Mouse (Mus musculus) midbrain, embryonic 12.5 days (tissue): ENCODE measurements at regions not wholly inside any gene's neighbourhood (a gene's known extent, or its start where the extent isn't known, plus 50 kb on each side); places are given as distances from the start of the nearest gene placed in this dataset.

Experiments used
- ATAC-seq: fragments of 200-750 bp; cut with Nextera tagmentation; 2 replicates; pipeline ENCODE4 v1.8.0; 2017; ENCODE audit warnings: low read depth, moderate TSS enrichment, moderate library complexity; ENCODE audit not compliant: low FRiP score
- H3K27ac ChIP-seq: fragments of 300-500 bp; sonication (generic); replicated peaks from 2 replicates; pipeline ENCODE4 v1.5.1; 2016; ENCODE audit warnings: mild to moderate bottlenecking
- H3K27me3 ChIP-seq: fragments of 300-500 bp; sonication (generic); 2 replicates; pipeline ENCODE4 v1.6.1; 2016; ENCODE audit warnings: mild to moderate bottlenecking
- H3K36me3 ChIP-seq: fragments of 300-500 bp; sonication (generic); 2 replicates; pipeline ENCODE4 v1.6.1; 2016
- H3K4me1 ChIP-seq: fragments of 300-500 bp; sonication (generic); 2 replicates; pipeline ENCODE4 v1.6.1; 2016
- H3K4me2 ChIP-seq: fragments of 300-500 bp; sonication (generic); replicated peaks from 2 replicates; pipeline ENCODE4 v1.6.1; 2016; ENCODE audit warnings: mild to moderate bottlenecking, moderate library complexity
- H3K4me3 ChIP-seq: fragments of 300-500 bp; sonication (generic); 2 replicates; pipeline ENCODE4 v1.5.1; 2016; ENCODE audit warnings: mild to moderate bottlenecking
- H3K9ac ChIP-seq: fragments of 300-500 bp; sonication (generic); replicated peaks from 2 replicates; pipeline ENCODE4 v1.6.1; 2016; ENCODE audit warnings: mild to moderate bottlenecking, moderate library complexity
- H3K9me3 ChIP-seq: fragments of 300-500 bp; sonication (generic); 2 replicates; pipeline ENCODE4 v1.6.1; 2016; ENCODE audit warnings: mild to moderate bottlenecking
- WGBS: fragments of 180-500 bp; shearing (Covaris S2); methylation state at CpG from one replicate; pipeline ENCODE4 v1.1.7; 2016; 5-methylcytosine and 5-hydroxymethylcytosine counted together

- Histone ChIP-seq H3K27me3 (no peaks in the 10 kb centered on the region), H3K36me3 (no peaks in the 10 kb centered on the region), H3K4me1 (no peaks in the 10 kb centered on the region), H3K4me3 (no peak overlapping the region), H3K9ac (no peak overlapping the region), H3K27ac (no peak overlapping the region), H3K9me3 (no peaks in the 10 kb centered on the region), H3K4me2 (no peak overlapping the region)
- 93% methylated on average over 3 of the region's 3 CpGs for WGBS
- no peak for ATAC-seq
Observed at GRCm38 (mm10) chr17:81176306-81176705, 111.4 kb upstream of the Thumpd2 start.

DNA sequence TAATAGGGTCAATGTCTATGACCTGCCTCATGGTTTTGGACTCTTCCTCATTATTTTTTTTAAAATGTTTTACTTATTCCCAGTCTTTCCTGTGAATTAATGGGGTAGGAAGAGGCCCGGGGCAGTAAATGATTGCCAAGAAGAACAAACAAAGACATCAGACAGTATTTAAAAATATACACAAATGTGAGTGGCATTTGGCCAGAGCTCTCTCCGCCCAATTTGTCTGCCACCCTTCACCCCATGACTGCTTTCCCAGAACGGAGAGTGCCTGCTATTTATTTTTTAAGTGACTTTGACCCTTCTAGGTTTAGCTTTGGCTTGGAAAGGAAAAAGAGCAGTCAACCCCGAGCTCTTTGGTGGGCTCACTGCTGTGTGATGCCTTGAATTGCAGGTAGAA is 111.0 kb upstream of the Thumpd2 start:
- Histone ChIP-seq H3K4me3 (no peak overlapping the region), H3K36me3 (no peaks in the 10 kb centered on the region), H3K4me2 (no peak overlapping the region), H3K27me3 (no peaks in the 10 kb centered on the region), H3K9me3 (no peaks in the 10 kb centered on the region), H3K4me1 (no peaks in the 10 kb centered on the region), H3K9ac (no peak overlapping the region), H3K27ac (no peak overlapping the region)
- ATAC-seq = no peak
- 81% methylated on average over 4 of the region's 4 CpGs for WGBS

DNA sequence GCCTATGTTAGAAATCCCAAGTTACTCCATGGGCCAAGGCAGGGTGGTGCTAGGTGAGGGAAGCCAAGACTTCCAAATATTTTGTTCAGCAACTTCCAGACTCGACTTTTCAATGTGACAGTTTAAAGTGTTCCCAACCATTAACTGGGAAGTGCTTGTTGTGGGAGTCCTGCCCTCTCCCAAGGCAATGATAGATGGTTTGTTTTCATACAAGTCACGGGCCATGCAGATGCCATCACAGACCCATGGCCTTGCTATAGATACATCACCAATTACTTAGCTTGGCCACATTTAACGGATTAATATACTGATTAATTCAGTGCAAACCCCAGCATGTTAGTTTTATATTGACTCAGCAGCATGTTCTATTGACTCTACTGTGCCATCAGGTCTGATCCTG is 108.1 kb upstream of the Thumpd2 start:
- Histone ChIP-seq H3K27me3 (no peaks in the 10 kb centered on the region), H3K36me3 (no peaks in the 10 kb centered on the region), H3K9ac (no peak overlapping the region), H3K9me3 (no peaks in the 10 kb centered on the region), H3K4me2 (no peak overlapping the region), H3K4me1 (no peaks in the 10 kb centered on the region), H3K4me3 (no peak overlapping the region), H3K27ac (no peak overlapping the region)
- no peak for ATAC-seq
- WGBS = 93% methylated on average over 3 of the region's 3 CpGs

GRCm38 (mm10) chr17:81169118-81169517 is 104.2 kb upstream of the Thumpd2 start:
- no peak overlapping the region for H3K9ac ChIP-seq
- H3K4me2 ChIP-seq = no peak overlapping the region
- ATAC-seq = no peak
- H3K4me3 ChIP-seq = no peak overlapping the region
- H3K4me1 ChIP-seq = no peaks in the 10 kb centered on the region
- H3K9me3 ChIP-seq = no peaks in the 10 kb centered on the region
- no peaks in the 10 kb centered on the region for H3K27me3 ChIP-seq
- WGBS = 87% methylated on average over 5 of the region's 5 CpGs
- H3K27ac ChIP-seq = no peak overlapping the region
- H3K36me3 ChIP-seq = no peaks in the 10 kb centered on the region

- Histone ChIP-seq H3K4me2 (no peak overlapping the region), H3K27ac (no peak overlapping the region), H3K36me3 (no peaks in the 10 kb centered on the region), H3K27me3 (no peaks in the 10 kb centered on the region), H3K9ac (no peak overlapping the region), H3K9me3 (no peaks in the 10 kb centered on the region), H3K4me3 (no peak overlapping the region), H3K4me1 (no peaks in the 10 kb centered on the region)
- no peak for ATAC-seq
- 94% methylated on average over 4 of the region's 4 CpGs for WGBS
Observed at GRCm38 (mm10) chr17:81150730-81151129, 85.8 kb upstream of the Thumpd2 start.

DNA sequence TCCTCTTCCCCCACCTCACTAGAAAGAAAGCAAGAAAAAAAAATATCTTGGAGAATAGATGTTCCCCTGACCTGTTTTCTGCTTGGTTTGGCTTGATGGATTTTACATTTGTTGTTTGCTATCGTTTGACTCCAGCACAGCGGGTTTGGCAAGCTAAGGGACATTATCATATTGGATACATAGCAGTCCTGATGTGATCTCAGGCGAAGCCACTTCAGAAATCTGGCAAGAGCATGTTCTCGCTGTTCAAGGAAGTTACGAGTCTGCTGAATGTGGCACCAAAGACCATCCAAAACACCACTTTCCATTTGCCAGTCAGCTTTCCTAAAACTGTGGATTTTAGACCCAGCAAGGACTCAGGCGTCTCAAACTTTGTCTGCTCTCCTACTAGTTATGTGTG is 69.8 kb upstream of the Thumpd2 start:
- H3K4me2 ChIP-seq = no peak overlapping the region
- H3K27me3 ChIP-seq = no peaks in the 10 kb centered on the region
- WGBS = 91% methylated on average over 6 of the region's 6 CpGs
- ATAC-seq = no peak
- no peaks in the 10 kb centered on the region for H3K9me3 ChIP-seq
- no peaks in the 10 kb centered on the region for H3K36me3 ChIP-seq
- no peak overlapping the region for H3K4me3 ChIP-seq
- no peaks in the 10 kb centered on the region for H3K4me1 ChIP-seq
- no peak overlapping the region for H3K27ac ChIP-seq
- H3K9ac ChIP-seq = no peak overlapping the region

- Histone ChIP-seq H3K36me3 (no peaks in the 10 kb centered on the region), H3K9me3 (no peaks in the 10 kb centered on the region), H3K4me1 (no peaks in the 10 kb centered on the region), H3K27me3 (no peaks in the 10 kb centered on the region), H3K9ac (no peak overlapping the region), H3K4me2 (no peak overlapping the region), H3K27ac (no peak overlapping the region), H3K4me3 (no peak overlapping the region)
- no peak for ATAC-seq
- 75% methylated on average over 4 of the region's 4 CpGs for WGBS
Observed at GRCm38 (mm10) chr17:81133227-81133626, 68.3 kb upstream of the Thumpd2 start.
